Mouse (Mus musculus): ENCODE results near the gene Gm28047. TPM values are rescaled to one million over a fixed set of nuclear protein-coding genes. Genes with fewer than 3 reads are reported as not detected.

Gene Gm28047
- polyA plus RNA-seq, 1 experiment: not detected

- TF ChIP-seq POLR2A (IDR thresholded peaks at IDR 0.05; ENCODE audit: extremely low read depth, insufficient read depth, low read length): no peak
- no peak for TF ChIP-seq CTCF (IDR thresholded peaks at IDR 0.05; ENCODE audit: extremely low read depth, insufficient read depth, low read length)
- Histone ChIP-seq H3K4me1 (ENCODE audit: control insufficient read depth, insufficient read depth, low read length) (peaks cover 6% of the 10 kb centered on the region; the same call in 1 of the 2 replicates), H3K27ac (ENCODE audit: insufficient read depth, low read length) (no peak overlapping the region), H3K4me3 (ENCODE audit: insufficient read depth, low read length) (no peak overlapping the region)
Observed at GRCm38 (mm10) chr15:102505770-102506463, 119.0 kb downstream of the Gm28047 start.

- no peak overlapping the region for H3K4me3 ChIP-seq (ENCODE audit: insufficient read depth, low read length)
- peaks cover 6% of the 10 kb centered on the region; the same call in 1 of the 2 replicates for H3K4me1 ChIP-seq (ENCODE audit: control insufficient read depth, insufficient read depth, low read length)
- TF ChIP-seq POLR2A (IDR thresholded peaks at IDR 0.05; ENCODE audit: extremely low read depth, insufficient read depth, low read length) (0 out of 2 replicates have a peak, but pooled peaks have one; percentile 8), CTCF (IDR thresholded peaks at IDR 0.05; ENCODE audit: extremely low read depth, insufficient read depth, low read length) (no peak)
- H3K27ac ChIP-seq (ENCODE audit: insufficient read depth, low read length): no peak overlapping the region
Observed at GRCm38 (mm10) chr15:102505073-102505769, 119.6 kb downstream of the Gm28047 start.

- peaks cover 4% of the 10 kb centered on the region; the same call in 1 of the 2 replicates for H3K4me1 ChIP-seq (ENCODE audit: control insufficient read depth, insufficient read depth, low read length)
- H3K27ac ChIP-seq (ENCODE audit: insufficient read depth, low read length): no peak overlapping the region
- TF ChIP-seq CTCF (IDR thresholded peaks at IDR 0.05; ENCODE audit: extremely low read depth, insufficient read depth, low read length) (no peak), POLR2A (IDR thresholded peaks at IDR 0.05; ENCODE audit: extremely low read depth, insufficient read depth, low read length) (no peak)
- no peak overlapping the region for H3K4me3 ChIP-seq (ENCODE audit: insufficient read depth, low read length)
Observed at GRCm38 (mm10) chr15:102503924-102504782, 120.7 kb downstream of the Gm28047 start.

GRCm38 (mm10) chr15:102503447-102503846 lies 121.4 kb downstream of the Gm28047 start, which contains the start of gene Gm10337:
Gene Gm10337, plus strand, starts transcription at chr15:102503722.
- H3K27ac ChIP-seq (ENCODE audit: insufficient read depth, low read length): no peak within 1 kb of the TSS
- no peak within 1 kb of the TSS for H3K4me3 ChIP-seq (ENCODE audit: insufficient read depth, low read length)
- TF ChIP-seq CTCF (IDR thresholded peaks at IDR 0.05; ENCODE audit: extremely low read depth, insufficient read depth, low read length) (no peak), POLR2A (IDR thresholded peaks at IDR 0.05; ENCODE audit: extremely low read depth, insufficient read depth, low read length) (no peak)
- H3K4me1 ChIP-seq (ENCODE audit: control insufficient read depth, insufficient read depth, low read length): peaks cover 2% of the 10 kb centered on the region; the same call in 1 of the 2 replicates

- Histone ChIP-seq H3K4me3 (ENCODE audit: insufficient read depth, low read length) (no peak overlapping the region), H3K27ac (ENCODE audit: insufficient read depth, low read length) (no peak overlapping the region), H3K4me1 (ENCODE audit: control insufficient read depth, insufficient read depth, low read length) (0 out of 2 replicates have a peak, but pooled peaks cover 1% of the 10 kb centered on the region)
- TF ChIP-seq POLR2A (IDR thresholded peaks at IDR 0.05; ENCODE audit: extremely low read depth, insufficient read depth, low read length) (no peak), CTCF (IDR thresholded peaks at IDR 0.05; ENCODE audit: extremely low read depth, insufficient read depth, low read length) (no peak)
Observed at GRCm38 (mm10) chr15:102502254-102502840, 122.5 kb downstream of the Gm28047 start.

- Histone ChIP-seq H3K4me3 (ENCODE audit: insufficient read depth, low read length) (no peak overlapping the region), H3K4me1 (ENCODE audit: control insufficient read depth, insufficient read depth, low read length) (peaks cover 1% of the 10 kb centered on the region; the same call in 1 of the 2 replicates), H3K27ac (ENCODE audit: insufficient read depth, low read length) (no peak overlapping the region)
- TF ChIP-seq CTCF (IDR thresholded peaks at IDR 0.05; ENCODE audit: extremely low read depth, insufficient read depth, low read length) (no peak), POLR2A (IDR thresholded peaks at IDR 0.05; ENCODE audit: extremely low read depth, insufficient read depth, low read length) (no peak; the same call in 1 of the 2 replicates)
Observed at GRCm38 (mm10) chr15:102501084-102501814, 123.6 kb downstream of the Gm28047 start.

- Histone ChIP-seq H3K4me3 (ENCODE audit: insufficient read depth, low read length) (no peak overlapping the region), H3K4me1 (ENCODE audit: control insufficient read depth, insufficient read depth, low read length) (peaks cover 1% of the 10 kb centered on the region; the same call in 1 of the 2 replicates), H3K27ac (ENCODE audit: insufficient read depth, low read length) (no peak overlapping the region)
- no peak for TF ChIP-seq POLR2A (IDR thresholded peaks at IDR 0.05; ENCODE audit: extremely low read depth, insufficient read depth, low read length)
- no peak for TF ChIP-seq CTCF (IDR thresholded peaks at IDR 0.05; ENCODE audit: extremely low read depth, insufficient read depth, low read length)
Observed at GRCm38 (mm10) chr15:102500479-102500878, 124.4 kb downstream of the Gm28047 start.

- no peak overlapping the region for H3K4me3 ChIP-seq (ENCODE audit: insufficient read depth, low read length)
- no peak overlapping the region for H3K27ac ChIP-seq (ENCODE audit: insufficient read depth, low read length)
- TF ChIP-seq POLR2A (IDR thresholded peaks at IDR 0.05; ENCODE audit: extremely low read depth, insufficient read depth, low read length): no peak
- no peak for TF ChIP-seq CTCF (IDR thresholded peaks at IDR 0.05; ENCODE audit: extremely low read depth, insufficient read depth, low read length)
- peaks cover 1% of the 10 kb centered on the region; the same call in 1 of the 2 replicates for H3K4me1 ChIP-seq (ENCODE audit: control insufficient read depth, insufficient read depth, low read length)
Observed at GRCm38 (mm10) chr15:102499851-102500250, 125.0 kb downstream of the Gm28047 start.
